Mouse (Mus musculus) cerebellum, adult 2 months (tissue): ENCODE measurements around the gene Eif5b.

Experiments
- CTCF ChIP-seq: fragments of 200-500 bp; IDR thresholded peaks from 2 replicates; pipeline ENCODE4 v1.5.1; 2011; ENCODE audit warnings: low read depth, mild to moderate bottlenecking, control low read depth, low read length, moderate library complexity, borderline replicate concordance; ENCODE audit not compliant: insufficient read depth
- POLR2A ChIP-seq: fragments of 200-500 bp; IDR thresholded peaks from 2 replicates; pipeline ENCODE4 v1.6.1; 2011; ENCODE audit warnings: low read length, control low read depth, borderline replicate concordance; ENCODE audit not compliant: insufficient read depth

DNA sequence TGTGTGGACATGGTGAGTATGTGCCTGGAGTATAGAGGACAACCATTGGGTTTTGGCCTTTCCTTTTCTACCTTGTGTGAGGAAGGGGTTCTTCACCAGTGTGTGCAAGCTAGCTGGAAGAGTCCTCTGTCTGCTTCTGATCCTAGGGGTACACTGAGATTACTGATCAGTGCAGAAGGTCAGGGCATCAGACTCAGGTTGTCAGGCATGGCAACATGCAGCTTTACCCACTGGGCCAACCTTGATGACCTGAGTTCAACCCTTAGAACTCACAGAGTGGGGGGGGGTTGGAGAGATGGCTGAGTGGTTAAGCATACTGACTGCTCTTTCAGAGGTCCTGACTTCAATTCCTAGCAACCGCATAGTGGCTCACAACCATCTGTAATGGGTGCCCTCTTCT, 13.5 kb upstream of the Eif5b start:
- TF ChIP-seq CTCF (no peak), POLR2A (no peak)
